Mouse (Mus musculus) neural tube, embryonic 15.5 days (tissue): ENCODE data around the gene Car5a. TPM values are rescaled to one million over a fixed set of nuclear protein-coding genes. Genes with fewer than 3 reads are reported as not detected.

ENCODE experiments used
- ATAC-seq: fragments of 200-750 bp; cut with Nextera tagmentation; 2 replicates; pipeline ENCODE4 v1.8.0; 2017; ENCODE audit warnings: mild to moderate bottlenecking, moderate TSS enrichment, moderate library complexity; ENCODE audit not compliant: low FRiP score
- H3K27ac ChIP-seq: fragments of 300-500 bp; sonication (generic); replicated peaks from 2 replicates; pipeline ENCODE4 v1.5.1; 2015; ENCODE audit warnings: mild to moderate bottlenecking, inconsistent platforms
- H3K27me3 ChIP-seq: fragments of 300-500 bp; sonication (generic); replicated peaks from 2 replicates; pipeline ENCODE4 v1.6.1; 2015; ENCODE audit warnings: inconsistent platforms
- H3K36me3 ChIP-seq: fragments of 300-500 bp; sonication (generic); 2 replicates; pipeline ENCODE4 v1.6.1; 2015; ENCODE audit warnings: inconsistent platforms
- H3K4me1 ChIP-seq: fragments of 300-500 bp; sonication (generic); 2 replicates; pipeline ENCODE4 v1.6.1; 2015; ENCODE audit warnings: inconsistent platforms
- H3K4me2 ChIP-seq: fragments of 300-500 bp; sonication (generic); 2 replicates; pipeline ENCODE4 v1.6.1; 2015; ENCODE audit warnings: inconsistent platforms, mild to moderate bottlenecking, moderate library complexity
- H3K4me3 ChIP-seq: fragments of 300-500 bp; sonication (generic); replicated peaks from 2 replicates; pipeline ENCODE4 v1.5.1; 2015; ENCODE audit warnings: mild to moderate bottlenecking, inconsistent platforms
- H3K9ac ChIP-seq: fragments of 300-500 bp; sonication (generic); replicated peaks from 2 replicates; pipeline ENCODE4 v1.6.1; 2015; ENCODE audit warnings: mild to moderate bottlenecking, inconsistent platforms
- H3K9me3 ChIP-seq: fragments of 300-500 bp; sonication (generic); replicated peaks from 2 replicates; pipeline ENCODE4 v1.6.1; 2016; ENCODE audit warnings: inconsistent platforms
- WGBS: fragments of 180-500 bp; shearing (Covaris S2); methylation state at CpG from one replicate; pipeline ENCODE4 v1.1.7; 2015; ENCODE audit warnings: mixed read lengths; 5-methylcytosine and 5-hydroxymethylcytosine counted together
- polyA plus RNA-seq: library from polyadenylated mRNA; unstranded; fragments of >200 nt; fragmentation: Nextera tagmentation; extraction: Ambion mirVana; gene quantifications from 2 replicates; pipeline ENCODE4 v1.2.1, GENCODE M21; 2015

Car5a gene
- polyA plus RNA-seq, 1 experiment from 2014 or later = 0.50 TPM

GRCm38 (mm10) chr8:121887547-121887946 lies 57.2 kb downstream of the Car5a start:
- 60% methylated on average over 1 of the region's 1 CpGs for WGBS
- Histone ChIP-seq H3K9ac (no peak overlapping the region), H3K4me2 (no peak overlapping the region), H3K27me3 (no peaks in the 10 kb centered on the region), H3K36me3 (peaks cover 52% of the 10 kb centered on the region), H3K9me3 (no peaks in the 10 kb centered on the region), H3K4me1 (no peaks in the 10 kb centered on the region), H3K27ac (no peak overlapping the region), H3K4me3 (no peak overlapping the region)
- ATAC-seq = no peak

- WGBS = 75% methylated on average over 6 of the region's 6 CpGs
- H3K27ac ChIP-seq = no peak overlapping the region
- H3K36me3 ChIP-seq = peaks cover 59% of the 10 kb centered on the region
Measured at GRCm38 (mm10) chr8:121885433-121885832, 59.3 kb downstream of the Car5a start.

GRCm38 (mm10) chr8:121885001-121885400 lies 59.7 kb downstream of the Car5a start:
- H3K4me1 ChIP-seq = no peaks in the 10 kb centered on the region
- H3K4me3 ChIP-seq = no peak overlapping the region
- H3K27ac ChIP-seq = no peak overlapping the region
- H3K9ac ChIP-seq = no peak overlapping the region
- WGBS = 96% methylated on average over 9 of the region's 9 CpGs
- peaks cover 59% of the 10 kb centered on the region for H3K36me3 ChIP-seq
- no peak for ATAC-seq
- H3K27me3 ChIP-seq = no peaks in the 10 kb centered on the region
- H3K4me2 ChIP-seq = no peak overlapping the region
- no peaks in the 10 kb centered on the region for H3K9me3 ChIP-seq

More at GRCm38 (mm10) chr8:121885433-121885832, 59.3 kb downstream of the Car5a start:
- no peaks in the 10 kb centered on the region for H3K27me3 ChIP-seq
- no peaks in the 10 kb centered on the region for H3K4me1 ChIP-seq
- H3K4me2 ChIP-seq = no peak overlapping the region
- H3K9ac ChIP-seq = no peak overlapping the region
- no peak for ATAC-seq
- no peaks in the 10 kb centered on the region for H3K9me3 ChIP-seq
- H3K4me3 ChIP-seq = no peak overlapping the region

GRCm38 (mm10) chr8:121884181-121884580 lies 60.5 kb downstream of the Car5a start:
- no peak overlapping the region for H3K9ac ChIP-seq
- H3K4me2 ChIP-seq = no peak overlapping the region
- no peaks in the 10 kb centered on the region for H3K4me1 ChIP-seq
- H3K9me3 ChIP-seq = no peaks in the 10 kb centered on the region
- H3K4me3 ChIP-seq = no peak overlapping the region
- H3K27ac ChIP-seq = no peak overlapping the region
- H3K36me3 ChIP-seq = peaks cover 59% of the 10 kb centered on the region
- no peak for ATAC-seq
- 86% methylated on average over 3 of the region's 3 CpGs for WGBS
- no peaks in the 10 kb centered on the region for H3K27me3 ChIP-seq

GRCm38 (mm10) chr8:121881921-121882320 lies 62.8 kb downstream of the Car5a start:
- Histone ChIP-seq H3K36me3 (peaks cover 48% of the 10 kb centered on the region), H3K9ac (no peak overlapping the region), H3K27me3 (no peaks in the 10 kb centered on the region), H3K9me3 (no peaks in the 10 kb centered on the region), H3K4me2 (no peak overlapping the region), H3K4me3 (no peak overlapping the region), H3K4me1 (no peaks in the 10 kb centered on the region), H3K27ac (no peak overlapping the region)
- 72% methylated on average over 5 of the region's 5 CpGs for WGBS
- ATAC-seq = no peak

GRCm38 (mm10) chr8:121880818-121881217 lies 63.9 kb downstream of the Car5a start:
- peaks cover 38% of the 10 kb centered on the region for H3K36me3 ChIP-seq
- 37% methylated on average over 1 of the region's 1 CpGs for WGBS
- no peaks in the 10 kb centered on the region for H3K9me3 ChIP-seq
- H3K27me3 ChIP-seq = no peaks in the 10 kb centered on the region
- H3K4me3 ChIP-seq = no peak overlapping the region
- no peak overlapping the region for H3K27ac ChIP-seq
- H3K4me1 ChIP-seq = no peaks in the 10 kb centered on the region
- H3K4me2 ChIP-seq = no peak overlapping the region
- ATAC-seq = no peak
- no peak overlapping the region for H3K9ac ChIP-seq

- no peak overlapping the region for H3K9ac ChIP-seq
- 97% methylated on average over 3 of the region's 3 CpGs for WGBS
- ATAC-seq = no peak
- H3K27me3 ChIP-seq = no peaks in the 10 kb centered on the region
- no peak overlapping the region for H3K4me2 ChIP-seq
- H3K9me3 ChIP-seq = no peaks in the 10 kb centered on the region
- no peak overlapping the region for H3K27ac ChIP-seq
- H3K4me1 ChIP-seq = peaks cover 4% of the 10 kb centered on the region; the same call in 1 of the 2 replicates
- peaks cover 27% of the 10 kb centered on the region for H3K36me3 ChIP-seq
- no peak overlapping the region for H3K4me3 ChIP-seq
Measured at GRCm38 (mm10) chr8:121879712-121880111, 65.0 kb downstream of the Car5a start.

GRCm38 (mm10) chr8:121877828-121878480 lies 66.8 kb downstream of the Car5a start:
- peaks cover 11% of the 10 kb centered on the region for H3K36me3 ChIP-seq
- H3K4me3 ChIP-seq = no peak overlapping the region
- no peak overlapping the region for H3K9ac ChIP-seq
- peaks cover 11% of the 10 kb centered on the region for H3K4me1 ChIP-seq
- no peaks in the 10 kb centered on the region for H3K9me3 ChIP-seq
- no peaks in the 10 kb centered on the region for H3K27me3 ChIP-seq
- H3K4me2 ChIP-seq = no peak overlapping the region
- ATAC-seq = no peak
- WGBS = 83% methylated on average over 7 of the region's 7 CpGs
- H3K27ac ChIP-seq = no peak overlapping the region

GRCm38 (mm10) chr8:121877212-121877611 lies 67.5 kb downstream of the Car5a start:
- no peak overlapping the region for H3K4me2 ChIP-seq
- H3K36me3 ChIP-seq = peaks cover 4% of the 10 kb centered on the region
- no peak overlapping the region for H3K4me3 ChIP-seq
- H3K9ac ChIP-seq = no peak overlapping the region
- no peaks in the 10 kb centered on the region for H3K27me3 ChIP-seq
- no peak overlapping the region for H3K27ac ChIP-seq
- no peak for ATAC-seq
- H3K4me1 ChIP-seq = peaks cover 16% of the 10 kb centered on the region
- H3K9me3 ChIP-seq = no peaks in the 10 kb centered on the region
- 75% methylated on average over 5 of the region's 5 CpGs for WGBS

GRCm38 (mm10) chr8:121875517-121875916 lies 69.2 kb downstream of the Car5a start:
- peaks cover 21% of the 10 kb centered on the region for H3K4me1 ChIP-seq

GRCm38 (mm10) chr8:121875045-121875444 lies 69.7 kb downstream of the Car5a start:
- H3K27me3 ChIP-seq = no peaks in the 10 kb centered on the region
- H3K4me2 ChIP-seq = no peak overlapping the region
- no peak for ATAC-seq
- H3K36me3 ChIP-seq = no peaks in the 10 kb centered on the region
- peaks cover 21% of the 10 kb centered on the region for H3K4me1 ChIP-seq
- WGBS = 61% methylated on average over 3 of the region's 3 CpGs
- no peak overlapping the region for H3K9ac ChIP-seq
- peak overlapping the region; percentile 41; the same call in 1 of the 2 replicates for H3K27ac ChIP-seq
- H3K9me3 ChIP-seq = no peaks in the 10 kb centered on the region
- no peak overlapping the region for H3K4me3 ChIP-seq

More at GRCm38 (mm10) chr8:121875517-121875916, 69.2 kb downstream of the Car5a start:
- Histone ChIP-seq H3K4me3 (no peak overlapping the region), H3K4me2 (no peak overlapping the region), H3K27ac (peak overlapping the region; percentile 41; the same call in 1 of the 2 replicates), H3K9ac (no peak overlapping the region), H3K27me3 (no peaks in the 10 kb centered on the region), H3K36me3 (no peaks in the 10 kb centered on the region), H3K9me3 (no peaks in the 10 kb centered on the region)
- ATAC-seq = no peak
- WGBS = 86% methylated on average over 9 of the region's 9 CpGs

- 59% methylated on average over 9 of the region's 9 CpGs for WGBS
- Histone ChIP-seq H3K36me3 (no peaks in the 10 kb centered on the region), H3K27ac (no peak overlapping the region), H3K27me3 (no peaks in the 10 kb centered on the region), H3K9ac (no peak overlapping the region), H3K4me1 (peaks cover 21% of the 10 kb centered on the region), H3K9me3 (no peaks in the 10 kb centered on the region), H3K4me3 (no peak overlapping the region), H3K4me2 (no peak overlapping the region)
- no peak for ATAC-seq
Measured at GRCm38 (mm10) chr8:121874031-121874430, 70.7 kb downstream of the Car5a start.
